Mouse (Mus musculus) midbrain, postnatal 0 days (tissue): ENCODE results near the gene Esrp2. TPM values are rescaled to one million over a fixed set of nuclear protein-coding genes. Genes with fewer than 3 reads are reported as not detected.

ENCODE experiments used
- ATAC-seq: fragments of 200-750 bp; cut with Nextera tagmentation; 2 replicates; pipeline ENCODE4 v1.8.0; 2017; ENCODE audit warnings: moderate number of reproducible peaks, mild to moderate bottlenecking, moderate TSS enrichment, moderate library complexity; ENCODE audit not compliant: low FRiP score
- DNase-seq: peaks from one replicate; pipeline ENCODE4 v3.0.0-alpha.2; 2015; ENCODE audit warnings: low spot score
- H3K27ac ChIP-seq: fragments of 300-500 bp; sonication (generic); 2 replicates; pipeline ENCODE4 v1.5.1; 2014; ENCODE audit warnings: low read depth, mild to moderate bottlenecking, low read length, mixed read lengths
- H3K27me3 ChIP-seq: fragments of 300-500 bp; sonication (generic); 2 replicates; pipeline ENCODE4 v1.6.1; 2014; ENCODE audit warnings: low read length, control low read depth, mixed read lengths; ENCODE audit not compliant: insufficient read depth
- H3K36me3 ChIP-seq: fragments of 300-500 bp; sonication (generic); 2 replicates; pipeline ENCODE4 v1.6.1; 2014; ENCODE audit warnings: low read length, control low read depth, mixed read lengths; ENCODE audit not compliant: insufficient read depth
- H3K4me1 ChIP-seq: fragments of 300-500 bp; sonication (generic); 2 replicates; pipeline ENCODE4 v1.6.1; 2014; ENCODE audit warnings: mild to moderate bottlenecking, control low read depth, antibody characterized with exemption, low read length, mixed read lengths; ENCODE audit not compliant: insufficient read depth
- H3K4me2 ChIP-seq: fragments of 300-500 bp; sonication (generic); 2 replicates; pipeline ENCODE4 v1.6.1; 2014; ENCODE audit warnings: low read depth, mild to moderate bottlenecking, low read length, mixed read lengths; ENCODE audit not compliant: poor library complexity, severe bottlenecking
- H3K4me3 ChIP-seq: fragments of 300-500 bp; sonication (generic); 2 replicates; pipeline ENCODE4 v1.5.1; 2014; ENCODE audit warnings: low read depth, mild to moderate bottlenecking, low read length, moderate library complexity
- H3K9ac ChIP-seq: fragments of 300-500 bp; sonication (generic); replicated peaks from 2 replicates; pipeline ENCODE4 v1.6.1; 2014; ENCODE audit warnings: mild to moderate bottlenecking, low read length, moderate library complexity, mixed read lengths; ENCODE audit not compliant: poor library complexity, severe bottlenecking
- H3K9me3 ChIP-seq: fragments of 300-500 bp; sonication (generic); 2 replicates; pipeline ENCODE4 v1.6.1; 2016; ENCODE audit warnings: low read length, control low read depth
- CTCF ChIP-seq: IDR thresholded peaks from 2 replicates; pipeline ENCODE4 v1.5.1; 2016; ENCODE audit warnings: antibody characterized with exemption, mild to moderate bottlenecking
- WGBS: fragments of 180-500 bp; shearing (Covaris S2); extraction: QIAGEN DNeasy Blood & Tissue Kit; methylation state at CpG from one replicate; pipeline ENCODE4 v1.1.7; 2014; 5-methylcytosine and 5-hydroxymethylcytosine counted together
- polyA plus RNA-seq: library from polyadenylated mRNA; unstranded; fragments of >200 nt; fragmentation: Nextera tagmentation; extraction: Ambion mirVana; gene quantifications from 2 replicates; pipeline ENCODE4 v1.2.1, GENCODE M21; 2015
- total RNA-seq: library from RNA; depleted of rRNA; stranded (reverse); fragments of >200 nt; gene quantifications from 2 replicates; pipeline ENCODE4 v1.2.3, GENCODE M21; 2014

The Esrp2 gene
- total and polyA plus RNA-seq, 2 experiments from 2014 or later = 0.31 to 0.77 TPM

- no peak for ATAC-seq
- WGBS = 52% methylated on average over 4 of the region's 4 CpGs
Measured at GRCm38 (mm10) chr8:106165460-106165859, 28.7 kb upstream of the Esrp2 start.

GRCm38 (mm10) chr8:106163251-106163650, 26.5 kb upstream of the Esrp2 start:
- Histone ChIP-seq H3K4me3 (no peak overlapping the region), H3K27me3 (no peaks in the 10 kb centered on the region), H3K4me1 (no peaks in the 10 kb centered on the region), H3K27ac (no peak overlapping the region), H3K36me3 (peaks cover 40% of the 10 kb centered on the region), H3K9ac (no peak overlapping the region), H3K4me2 (no peak overlapping the region), H3K9me3 (no peaks in the 10 kb centered on the region)
- no peak for TF ChIP-seq CTCF
- DNase-seq (no peak), ATAC-seq (no peak)
- WGBS = 92% methylated on average over 9 of the region's 9 CpGs

More at GRCm38 (mm10) chr8:106165460-106165859, 28.7 kb upstream of the Esrp2 start:
- Histone ChIP-seq H3K27me3 (no peaks in the 10 kb centered on the region), H3K9ac (no peak overlapping the region), H3K9me3 (no peaks in the 10 kb centered on the region), H3K4me2 (no peak overlapping the region), H3K36me3 (peaks cover 39% of the 10 kb centered on the region), H3K4me3 (no peak overlapping the region), H3K27ac (no peak overlapping the region), H3K4me1 (no peaks in the 10 kb centered on the region)
- TF ChIP-seq CTCF = peak; percentile 79
- DNase-seq = peak; percentile 68

- no peaks in the 10 kb centered on the region for H3K4me1 ChIP-seq
- peaks cover 41% of the 10 kb centered on the region for H3K36me3 ChIP-seq
- no peak for ATAC-seq
Measured at GRCm38 (mm10) chr8:106159876-106160275, 23.1 kb upstream of the Esrp2 start.

GRCm38 (mm10) chr8:106158381-106158780, 21.6 kb upstream of the Esrp2 start:
- Histone ChIP-seq H3K9ac (no peak overlapping the region), H3K4me3 (no peak overlapping the region), H3K9me3 (no peaks in the 10 kb centered on the region), H3K4me1 (no peaks in the 10 kb centered on the region), H3K27ac (no peak overlapping the region), H3K4me2 (no peak overlapping the region), H3K36me3 (peaks cover 32% of the 10 kb centered on the region), H3K27me3 (no peaks in the 10 kb centered on the region)
- WGBS = 92% methylated on average over 10 of the region's 10 CpGs
- no peak for TF ChIP-seq CTCF
- DNase-seq (no peak), ATAC-seq (no peak)

More at GRCm38 (mm10) chr8:106159876-106160275, 23.1 kb upstream of the Esrp2 start:
- Histone ChIP-seq H3K4me3 (no peak overlapping the region), H3K9ac (no peak overlapping the region), H3K4me2 (no peak overlapping the region), H3K27me3 (no peaks in the 10 kb centered on the region), H3K27ac (no peak overlapping the region), H3K9me3 (no peaks in the 10 kb centered on the region)
- no peak for DNase-seq
- TF ChIP-seq CTCF = no peak
- 94% methylated on average over 6 of the region's 6 CpGs for WGBS

- WGBS = 100% methylated on average over 1 of the region's 1 CpGs
- Histone ChIP-seq H3K36me3 (peaks cover 22% of the 10 kb centered on the region), H3K4me2 (no peak overlapping the region), H3K9me3 (no peaks in the 10 kb centered on the region), H3K4me3 (no peak overlapping the region), H3K27me3 (no peaks in the 10 kb centered on the region), H3K9ac (no peak overlapping the region), H3K27ac (no peak overlapping the region), H3K4me1 (no peaks in the 10 kb centered on the region)
- DNase-seq = no peak
- no peak for TF ChIP-seq CTCF
- no peak for ATAC-seq
Measured at GRCm38 (mm10) chr8:106157419-106157818, 20.6 kb upstream of the Esrp2 start.

GRCm38 (mm10) chr8:106152876-106153275, 16.1 kb upstream of the Esrp2 start:
- H3K9ac ChIP-seq = no peak overlapping the region
- no peaks in the 10 kb centered on the region for H3K9me3 ChIP-seq
- H3K27ac ChIP-seq = no peak overlapping the region
- H3K27me3 ChIP-seq = no peaks in the 10 kb centered on the region
- H3K36me3 ChIP-seq = 0 out of 2 replicates have a peak, but pooled peaks cover 3% of the 10 kb centered on the region
- H3K4me3 ChIP-seq = no peak overlapping the region
- TF ChIP-seq CTCF = no peak
- H3K4me1 ChIP-seq = peaks cover 9% of the 10 kb centered on the region; the same call in 1 of the 2 replicates
- WGBS = 80% methylated on average over 4 of the region's 4 CpGs
- DNase-seq = no peak
- ATAC-seq = no peak
- no peak overlapping the region for H3K4me2 ChIP-seq
